Mouse (Mus musculus): ENCODE measurements at regions not wholly inside any gene's neighbourhood (a gene's known extent, or its start where the extent isn't known, plus 50 kb on each side); places are given as distances from the start of the nearest gene placed in this dataset.

- no peak for DNase-seq (ENCODE audit: inconsistent ontology term)
Observed at GRCm38 (mm10) chr13:101129466-101129865, 296.2 kb upstream of the Slc30a5 start.

GRCm38 (mm10) chr13:101127808-101128207 lies 294.6 kb upstream of the Slc30a5 start:
- DNase-seq (ENCODE audit: inconsistent ontology term) = peak; percentile 19

- peak; percentile 12 for DNase-seq (ENCODE audit: inconsistent ontology term)
Observed at GRCm38 (mm10) chr13:101127262-101127661, 294.0 kb upstream of the Slc30a5 start.

GRCm38 (mm10) chr13:101117311-101117710 lies 284.1 kb upstream of the Slc30a5 start:
- DNase-seq (ENCODE audit: inconsistent ontology term) = no peak

GRCm38 (mm10) chr13:101115296-101115695 lies 282.1 kb upstream of the Slc30a5 start:
- DNase-seq (ENCODE audit: inconsistent ontology term) = no peak

- DNase-seq (ENCODE audit: inconsistent ontology term) = no peak
Observed at GRCm38 (mm10) chr13:101112176-101112575, 278.9 kb upstream of the Slc30a5 start.

GRCm38 (mm10) chr13:101111773-101112172 lies 278.5 kb upstream of the Slc30a5 start:
- DNase-seq (ENCODE audit: inconsistent ontology term) = no peak

GRCm38 (mm10) chr13:101100621-101101020 lies 267.4 kb upstream of the Slc30a5 start:
- no peak for DNase-seq (ENCODE audit: inconsistent ontology term)

GRCm38 (mm10) chr13:101096856-101097255 lies 263.6 kb upstream of the Slc30a5 start:
- no peak for DNase-seq (ENCODE audit: inconsistent ontology term)

GRCm38 (mm10) chr13:101096221-101096620 lies 263.0 kb upstream of the Slc30a5 start:
- DNase-seq (ENCODE audit: inconsistent ontology term) = no peak

GRCm38 (mm10) chr13:101095057-101095831 lies 262.0 kb upstream of the Slc30a5 start:
- no peak for DNase-seq (ENCODE audit: inconsistent ontology term)

- DNase-seq (ENCODE audit: inconsistent ontology term) = no peak
Observed at GRCm38 (mm10) chr13:101092743-101093131, 259.5 kb upstream of the Slc30a5 start.

GRCm38 (mm10) chr13:101092033-101092742 lies 259.0 kb upstream of the Slc30a5 start:
- peak; percentile 56 for DNase-seq (ENCODE audit: inconsistent ontology term)

- DNase-seq (ENCODE audit: inconsistent ontology term) = no peak
Observed at GRCm38 (mm10) chr13:101085182-101085581, 252.0 kb upstream of the Slc30a5 start.

GRCm38 (mm10) chr13:101084193-101084592 lies 251.0 kb upstream of the Slc30a5 start:
- DNase-seq (ENCODE audit: inconsistent ontology term) = no peak

- DNase-seq (ENCODE audit: inconsistent ontology term) = no peak
Observed at GRCm38 (mm10) chr13:101083416-101083815, 250.2 kb upstream of the Slc30a5 start.

- no peak for DNase-seq (ENCODE audit: inconsistent ontology term)
Observed at GRCm38 (mm10) chr13:101068489-101068888, 235.3 kb upstream of the Slc30a5 start.

- DNase-seq (ENCODE audit: inconsistent ontology term) = peak; percentile 16
Observed at GRCm38 (mm10) chr13:101062582-101062981, 229.4 kb upstream of the Slc30a5 start.

- DNase-seq (ENCODE audit: inconsistent ontology term) = no peak
Observed at GRCm38 (mm10) chr13:101061233-101062144, 228.3 kb upstream of the Slc30a5 start.

GRCm38 (mm10) chr13:101049511-101049910 lies 216.3 kb upstream of the Slc30a5 start:
- peak; percentile 90 for DNase-seq (ENCODE audit: inconsistent ontology term)

- no peak for DNase-seq (ENCODE audit: inconsistent ontology term)
Observed at GRCm38 (mm10) chr13:101032594-101032993, 199.4 kb upstream of the Slc30a5 start.

- DNase-seq (ENCODE audit: inconsistent ontology term) = no peak
Observed at GRCm38 (mm10) chr13:101026043-101026442, 192.8 kb upstream of the Slc30a5 start.
